Mouse (Mus musculus) thymus, adult 18-20 months (tissue): ENCODE results near the gene Ddb1.

Experiments used
- DNase-seq, 2 experiments: peaks; one replicate each; pipeline ENCODE4 v3.0.0; 2022; ENCODE audit warnings: mixed read lengths in 2 of 2

Ddb1 gene

DNA sequence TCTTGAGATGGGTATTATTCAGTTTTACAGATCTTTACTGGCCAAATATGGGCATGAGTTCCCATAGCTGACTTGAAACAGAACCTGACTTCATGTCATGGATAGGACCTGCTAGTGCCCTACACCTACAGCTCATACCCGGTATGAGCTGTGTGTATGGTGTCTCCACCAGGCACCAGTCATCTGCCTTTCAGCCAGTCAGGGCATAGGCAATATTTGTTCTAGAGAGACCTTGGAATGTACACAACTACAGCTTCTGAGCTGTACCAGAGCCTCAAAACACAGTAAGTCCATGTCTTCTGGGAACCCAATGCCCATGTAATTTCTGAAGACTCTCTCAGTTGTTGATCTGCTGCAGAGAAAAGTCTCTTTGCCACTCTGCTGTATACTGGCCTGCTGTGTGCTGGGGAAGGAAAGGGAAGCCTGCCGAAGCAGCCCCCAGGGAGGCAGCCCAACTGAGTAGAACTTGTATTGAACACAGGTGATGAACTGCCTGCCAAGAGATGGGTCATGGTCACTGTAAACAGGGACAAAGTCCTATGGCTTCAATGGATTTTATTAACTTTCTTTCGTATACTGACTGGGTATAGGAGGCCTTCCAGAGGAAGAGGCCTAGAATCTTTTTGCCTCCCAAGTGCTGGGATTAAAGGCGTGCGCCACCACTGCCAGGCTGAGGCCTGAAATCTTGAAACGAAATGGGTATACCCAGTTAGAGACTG, 13.3 kb upstream of the Ddb1 start:
- no peak for DNase-seq

DNA sequence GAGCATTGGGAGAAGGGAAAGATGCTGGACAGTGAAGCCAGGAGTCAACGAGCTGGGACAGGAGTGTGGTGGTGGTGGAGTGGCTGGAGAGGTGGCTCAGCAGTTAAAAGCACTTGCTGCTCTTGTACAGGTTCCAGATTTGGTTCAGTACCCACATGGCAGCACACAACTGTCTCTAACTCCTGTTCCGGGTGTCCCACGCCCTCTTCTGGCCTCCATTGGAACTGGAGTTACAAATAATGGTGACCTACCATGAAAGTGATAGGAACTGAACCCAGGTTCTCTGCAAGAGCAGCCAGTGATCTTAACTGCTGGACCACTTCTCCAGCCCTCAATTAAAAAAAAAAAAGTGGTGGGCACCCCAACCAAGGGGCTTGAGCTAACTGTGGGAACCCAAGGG, 6.9 kb upstream of the Ddb1 start:
- no peak for DNase-seq

DNA sequence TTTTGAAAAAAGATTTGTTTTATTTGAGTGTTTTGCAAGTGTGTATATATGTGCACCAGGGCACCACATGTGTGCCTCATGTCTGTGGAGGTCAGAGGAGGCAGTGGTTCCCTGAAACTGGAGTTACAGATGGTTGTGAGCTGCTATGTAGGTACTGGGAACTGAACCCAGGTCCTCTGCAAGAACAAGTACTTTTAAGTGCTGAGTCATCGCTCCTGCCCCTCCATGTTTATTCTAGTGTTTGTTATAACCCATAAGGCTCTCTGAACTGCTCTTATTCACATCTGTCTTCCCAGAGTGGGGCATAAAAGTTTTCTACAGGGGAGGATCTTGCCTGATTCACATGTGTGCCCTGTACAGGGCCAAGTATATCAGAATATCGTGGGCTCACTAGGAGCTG, 5.5 kb upstream of the Ddb1 start:
- no peak for DNase-seq

DNA sequence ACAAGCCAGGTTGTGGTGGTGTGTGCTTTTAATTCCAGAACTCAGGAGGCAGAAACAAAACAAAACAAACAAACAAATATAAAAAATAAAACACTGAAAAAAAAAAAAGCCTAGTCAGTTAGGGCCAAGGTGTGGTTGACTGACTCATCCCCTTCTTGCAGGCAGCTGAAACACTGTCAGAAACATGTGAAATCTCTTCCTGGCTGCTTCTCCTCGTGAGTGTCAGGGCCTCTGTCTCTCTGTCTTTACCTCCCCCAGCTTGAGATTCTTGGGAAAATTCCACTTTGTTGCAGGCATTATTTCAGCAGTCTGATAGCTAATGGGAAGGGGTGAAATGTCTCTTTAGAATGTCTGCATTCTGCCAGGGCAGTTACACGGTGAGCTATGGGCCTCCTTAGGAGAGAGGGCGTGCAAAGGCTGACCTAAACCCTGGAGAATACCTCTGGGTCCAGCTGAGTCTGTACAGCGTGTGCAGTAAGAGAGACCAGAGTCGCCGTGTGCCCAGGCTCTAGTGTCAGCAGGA, 2.8 kb upstream of the Ddb1 start:
- peak in 1 of 2 experiments; percentile 17 for DNase-seq

- peak; percentile 74 to 81 for DNase-seq
Measured at GRCm38 (mm10) chr19:10602787-10603186, 2.3 kb upstream of the Ddb1 start.

GRCm38 (mm10) chr19:10603660-10604523, 1.2 kb upstream of the Ddb1 start:
- DNase-seq, result peak in 1 of 2 experiments; percentile 15

DNA sequence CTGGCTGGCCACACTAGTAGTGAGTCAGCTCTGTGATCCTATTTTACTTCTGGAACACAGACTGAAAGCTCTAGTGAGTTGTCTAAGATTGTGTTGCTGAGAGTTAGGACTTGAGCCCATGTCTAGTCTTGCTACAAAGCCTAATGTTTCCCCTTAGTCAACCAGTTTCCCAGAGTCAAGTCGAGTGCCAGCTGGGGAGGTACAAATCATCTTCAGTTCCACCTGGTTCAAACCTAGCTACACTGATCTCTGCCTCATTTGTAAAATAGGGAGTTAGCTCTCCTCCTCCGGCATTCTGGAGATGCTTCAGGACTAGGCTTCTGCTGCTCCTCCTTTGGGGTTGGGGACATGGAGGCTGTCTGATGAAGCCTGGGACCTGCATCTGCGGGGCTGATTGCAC, 593 bp upstream of the Ddb1 start:
- no peak for DNase-seq

- no peak for DNase-seq
Measured at GRCm38 (mm10) chr19:10605901-10606622, 935 bp downstream of the Ddb1 start.

- DNase-seq, result no peak
Measured at GRCm38 (mm10) chr19:10608573-10609240, 3.6 kb downstream of the Ddb1 start.

- DNase-seq, result peak; percentile 13 to 39
Measured at GRCm38 (mm10) chr19:10634106-10634871, 29.2 kb downstream of the Ddb1 start, which contains the start of gene Vwce. Vwce (plus strand) TSS chr19:10634213.

- no peak for DNase-seq
Measured at GRCm38 (mm10) chr19:10634872-10635318, 29.8 kb downstream of the Ddb1 start.

DNA sequence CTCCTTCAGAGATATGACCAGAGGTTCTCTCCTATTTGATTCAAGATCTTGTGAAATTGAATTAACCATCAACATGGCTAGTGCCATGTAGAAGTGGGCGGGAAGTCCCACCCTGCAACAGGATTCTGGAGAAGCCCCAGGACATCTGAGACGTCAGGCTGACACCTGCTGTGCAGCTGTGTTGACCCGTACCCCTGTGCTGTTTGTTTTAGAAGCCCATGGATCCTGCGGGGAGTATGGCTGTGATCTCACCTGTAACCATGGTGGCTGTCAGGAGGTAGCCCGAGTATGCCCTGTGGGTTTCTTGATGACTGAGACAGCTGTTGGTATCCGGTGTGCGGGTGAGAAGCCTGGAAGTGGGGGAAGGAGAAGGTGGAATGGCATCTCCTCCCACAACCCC, 32.7 kb downstream of the Ddb1 start:
- DNase-seq, result no peak

DNA sequence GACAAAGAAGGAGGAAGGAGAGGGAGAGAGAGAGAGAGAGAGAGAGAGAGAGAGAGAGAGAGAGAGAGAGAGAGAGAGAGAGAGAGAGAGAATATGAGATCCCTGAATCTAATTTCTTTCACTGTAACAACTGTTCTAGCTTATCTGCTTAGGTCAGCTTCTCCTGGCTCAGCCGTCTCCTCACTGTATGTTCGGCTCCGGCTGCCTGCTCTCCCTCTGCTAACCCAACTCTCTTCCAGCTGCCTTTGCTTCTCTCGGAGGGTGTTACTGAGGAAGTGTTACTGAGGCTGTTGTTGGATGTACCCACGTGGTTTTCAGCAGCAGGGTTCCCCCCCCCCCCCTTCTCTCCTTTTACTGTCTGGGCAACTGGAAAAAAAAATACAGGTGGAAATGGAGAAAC, 35.0 kb downstream of the Ddb1 start:
- DNase-seq, result no peak

DNA sequence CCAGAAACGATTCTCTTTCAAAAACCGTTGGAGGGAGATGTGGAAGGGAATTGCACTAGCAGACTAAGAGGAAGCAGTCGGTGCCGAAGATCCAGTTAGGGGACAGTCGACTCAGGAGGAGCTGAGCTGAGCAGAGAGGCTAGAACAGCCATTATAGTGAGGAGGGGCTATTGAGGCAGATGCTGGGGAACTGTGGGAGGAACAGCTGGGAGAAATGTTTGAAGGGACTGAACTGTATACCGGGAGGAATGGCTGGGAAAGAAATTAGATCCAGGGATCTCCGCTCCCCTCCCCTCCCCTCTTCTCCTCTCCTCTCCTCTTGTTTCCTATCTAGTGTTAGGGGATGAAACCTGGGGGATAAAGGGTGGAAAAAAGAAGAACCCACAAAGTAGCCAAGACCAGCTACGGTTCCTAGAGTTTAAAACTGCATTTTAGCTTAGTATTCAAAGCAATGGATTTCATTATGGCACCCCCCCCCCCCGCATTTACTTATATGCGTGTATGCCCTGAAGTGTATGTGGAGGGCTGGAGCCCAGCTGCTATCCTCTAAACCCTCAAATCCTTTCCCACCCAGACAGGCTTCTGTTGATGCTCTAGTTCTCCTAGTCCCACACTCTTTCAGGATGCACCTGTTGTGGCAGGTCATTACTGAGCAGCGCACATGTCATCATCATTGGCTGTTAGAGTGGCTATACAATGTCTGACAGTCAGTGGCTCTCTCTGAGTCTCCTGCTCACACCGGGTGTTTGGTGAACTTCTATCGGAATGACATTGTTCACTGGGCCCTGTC, 35.7 kb downstream of the Ddb1 start:
- no peak for DNase-seq

- DNase-seq, result no peak
Measured at GRCm38 (mm10) chr19:10645616-10646015, 40.5 kb downstream of the Ddb1 start.

DNA sequence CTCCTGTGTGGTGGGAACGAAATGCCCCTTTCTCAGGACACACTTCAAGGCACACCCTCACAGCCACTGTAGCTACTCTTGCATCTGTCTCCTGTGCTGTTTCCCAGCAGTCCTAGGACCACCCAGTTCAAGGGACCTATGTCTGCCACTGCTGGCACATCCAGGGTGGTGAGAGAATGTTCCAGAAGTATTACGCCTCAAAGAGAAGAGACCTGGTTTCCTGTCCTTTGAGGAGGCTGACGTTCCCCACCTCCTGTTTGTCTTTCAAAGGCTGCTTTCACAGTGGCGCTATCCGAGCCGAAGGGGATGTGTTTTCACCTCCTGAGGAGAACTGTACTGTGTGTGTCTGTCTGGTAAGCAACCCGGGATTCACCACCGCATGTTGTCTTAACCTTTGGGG, 43.0 kb downstream of the Ddb1 start:
- DNase-seq, result peak in 1 of 2 experiments; percentile 51

DNA sequence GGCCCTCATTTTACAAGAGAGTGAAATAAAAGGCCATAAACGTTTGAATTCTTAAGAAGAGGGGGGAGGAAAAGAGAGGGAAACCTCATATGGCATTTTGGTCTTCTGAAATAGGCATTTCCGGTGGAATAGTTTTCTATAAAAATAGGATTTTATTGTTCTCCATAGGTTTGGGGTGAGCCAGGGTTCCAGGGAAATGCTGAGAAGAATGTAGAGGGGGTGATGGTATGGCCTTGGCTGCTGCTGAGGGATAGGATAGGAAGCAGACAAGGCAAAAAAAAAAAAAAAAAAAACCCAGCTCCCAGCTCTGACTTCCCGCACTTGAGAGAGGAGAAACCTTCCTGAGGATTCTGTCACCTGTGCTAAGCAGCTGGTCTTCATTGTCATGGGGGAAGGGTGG, 50.9 kb downstream of the Ddb1 start:
- DNase-seq, result no peak

GRCm38 (mm10) chr19:10657742-10658141, 52.6 kb downstream of the Ddb1 start:
- DNase-seq, result no peak

- no peak for DNase-seq
Measured at GRCm38 (mm10) chr19:10658406-10658805, 53.3 kb downstream of the Ddb1 start.

GRCm38 (mm10) chr19:10661373-10661772, 56.2 kb downstream of the Ddb1 start:
- no peak for DNase-seq

DNA sequence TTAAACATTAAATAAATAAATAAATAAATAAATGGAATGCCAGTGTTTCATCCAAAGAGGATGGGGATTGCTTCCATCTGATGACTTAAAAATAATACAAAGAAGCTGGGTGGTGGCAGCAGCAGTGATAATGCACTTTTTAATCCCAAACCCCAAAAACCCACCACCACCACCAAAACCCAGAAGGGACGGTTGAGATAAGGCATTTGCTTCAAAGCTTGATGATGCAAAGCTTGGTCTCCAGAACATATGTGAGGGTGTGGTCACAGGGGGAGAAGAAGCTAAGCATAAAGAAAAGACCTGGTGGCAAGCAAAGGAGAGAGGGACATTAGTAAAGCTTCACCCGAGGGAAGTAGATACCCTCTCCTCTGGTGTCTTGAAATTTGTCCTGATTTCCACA, 56.8 kb downstream of the Ddb1 start:
- DNase-seq, result no peak
